In the genomic region with DNA sequence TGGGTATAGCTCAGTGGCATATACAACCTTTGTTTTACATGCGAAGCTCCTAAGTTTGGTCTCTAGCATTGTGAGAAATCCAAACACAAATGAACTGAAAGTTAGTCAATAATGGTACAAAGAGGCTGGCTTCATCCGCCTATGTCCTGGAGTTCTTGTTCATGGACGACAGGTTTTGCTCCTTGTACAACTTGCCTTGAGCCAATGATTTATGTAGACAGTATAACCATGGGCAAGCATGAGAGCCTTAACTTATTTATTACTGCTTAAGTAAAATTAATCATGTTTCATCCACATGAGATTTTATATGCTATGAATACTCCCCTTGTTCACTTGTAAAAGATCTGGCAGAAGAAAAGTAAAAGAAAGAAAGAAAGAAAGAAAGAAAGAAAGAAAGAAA, we compare ENCODE assay signal across 17 mouse cellular contexts.
"Had no signal": no experiment of that assay in that cellular context is flagged by ENCODE, and none has a peak within 500 bp of the region (broad histone marks: within the 10 kb centered on the region; RNA-seq: fewer than 3 reads in every experiment).

No protein-coding gene starts in this region.

- H3K27ac ChIP-seq: lung, embryonic 15.5 days; macrophage; midbrain, embryonic 13.5 days; midbrain, embryonic 15.5 days; neural tube, embryonic 12.5 days; stomach, embryonic 15.5 days; stomach, postnatal 0 days had no signal

- H3K36me3 ChIP-seq: lung, embryonic 15.5 days; midbrain, embryonic 13.5 days; midbrain, embryonic 15.5 days; neural tube, embryonic 12.5 days; stomach, embryonic 15.5 days had no signal

- H3K4me2 ChIP-seq: lung, embryonic 15.5 days; midbrain, embryonic 11.5 days; midbrain, embryonic 13.5 days; midbrain, embryonic 15.5 days; neural tube, embryonic 12.5 days; stomach, embryonic 15.5 days had no signal

- H3K9ac ChIP-seq: lung, embryonic 15.5 days; midbrain, embryonic 13.5 days; midbrain, embryonic 15.5 days; neural tube, embryonic 12.5 days; stomach, embryonic 15.5 days had no signal

- ATAC-seq: lung, postnatal 0 days; midbrain, embryonic 13.5 days; midbrain, embryonic 15.5 days had no signal

- H3K4me3 ChIP-seq: lung, embryonic 15.5 days; megakaryocyte, embryonic 14.5 days; midbrain, embryonic 13.5 days; midbrain, embryonic 15.5 days; neural tube, embryonic 12.5 days; stomach, embryonic 15.5 days had no signal

- H3K9me3 ChIP-seq: lung, embryonic 15.5 days; megakaryocyte, embryonic 14.5 days; midbrain, embryonic 13.5 days; midbrain, embryonic 15.5 days; neural tube, embryonic 12.5 days; stomach, embryonic 15.5 days had no signal

- DNase-seq: lung, adult 2 months; lung, postnatal 14 days; lung, postnatal 36 days; right cerebral cortex, postnatal 14 days; thymus, adult 2 months; thymus, postnatal 25 days; thymus, postnatal 4 days had no signal

- H3K27me3 ChIP-seq: lung, embryonic 15.5 days; megakaryocyte, embryonic 14.5 days; midbrain, embryonic 13.5 days; midbrain, embryonic 15.5 days; neural tube, embryonic 12.5 days; stomach, embryonic 15.5 days had no signal
